Mouse (Mus musculus) megakaryocyte, embryonic 14.5 days (primary cell): ENCODE data around the gene Nfix.

Experiments used
- FLI1 ChIP-seq: IDR thresholded peaks from 2 replicates; pipeline ENCODE4 v1.6.1; 2012; ENCODE audit warnings: low read length, inconsistent platforms, mixed read lengths
- GATA1 ChIP-seq: IDR thresholded peaks from 3 replicates; pipeline ENCODE4 v1.6.1; 2012; ENCODE audit warnings: mixed read lengths, low read length, inconsistent platforms, borderline replicate concordance

- TF ChIP-seq GATA1 (no peak), FLI1 (no peak)
Measured at GRCm38 (mm10) chr8:84728474-84728873, 71.7 kb downstream of the Nfix start.
